Comparison of ENCODE assay signal across 10 mouse cellular contexts in the genomic region with DNA sequence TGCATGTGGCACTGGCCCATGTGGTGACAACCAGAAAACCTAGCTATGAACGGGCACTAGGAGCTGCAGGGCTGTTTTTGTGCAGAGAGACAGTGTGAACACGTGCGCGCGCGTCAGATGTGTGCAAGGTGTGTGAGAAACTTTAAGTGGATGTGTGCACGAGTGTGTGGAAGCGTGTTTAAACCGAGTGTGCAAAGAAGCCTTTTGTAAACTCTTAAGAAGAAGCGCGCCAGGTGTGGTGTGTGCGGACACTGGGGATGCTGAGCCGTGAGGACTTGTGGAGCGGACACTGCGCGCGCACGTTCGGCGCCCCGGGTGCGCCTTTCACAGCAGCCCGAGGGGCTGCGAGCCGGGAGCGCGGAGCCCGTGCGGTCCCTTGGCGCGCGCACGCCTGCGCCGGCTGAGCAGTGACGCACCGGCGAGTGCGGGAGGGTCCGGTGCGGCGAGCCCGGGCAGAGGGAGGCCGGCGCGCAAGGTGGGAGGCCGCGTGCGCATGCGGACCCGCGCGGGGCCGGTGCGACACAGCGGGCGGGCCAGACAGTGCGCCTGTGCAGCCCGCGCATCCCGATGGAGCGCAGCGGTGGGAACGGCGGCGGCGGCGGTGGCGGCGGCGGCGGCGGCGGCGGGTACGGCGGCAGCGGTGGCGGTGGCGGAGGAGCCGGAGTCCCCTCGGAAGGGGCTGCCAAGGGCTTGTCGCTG. TPM values are rescaled to one million over a fixed set of nuclear protein-coding genes. Genes with fewer than 3 reads are reported as not detected.
DNase-seq lines count a peak whose midpoint lies in the region; ATAC-seq and TF ChIP-seq lines count a peak whose summit lies in the region.
"Had no signal": no experiment of that assay in that cellular context is flagged by ENCODE, and none has a peak within 500 bp of the region (broad histone marks: within the 10 kb centered on the region; RNA-seq: fewer than 3 reads in every experiment).

A gene (plus strand): TSS at position 443 of the 699 bp plus-strand sequence.

- WGBS in heart, embryonic 14.5 days = 18% methylated on average over 57 of the region's 83 CpGs
- 31% methylated on average over 51 of the region's 83 CpGs for WGBS in forebrain, embryonic 11.5 days
- 16% methylated on average over 42 of the region's 83 CpGs for WGBS in intestine, postnatal 0 days
- WGBS in liver, embryonic 13.5 days (ENCODE audit: insufficient replicate concordance) = 12% methylated on average over 47 of the region's 83 CpGs

- H3K9me3 ChIP-seq in heart, embryonic 14.5 days (ENCODE audit: control insufficient read depth, low read length) = no peaks in the 10 kb centered on the region
- H3K9me3 ChIP-seq in forebrain, embryonic 11.5 days (ENCODE audit: control insufficient read depth, low read length) = no peaks in the 10 kb centered on the region
- no peaks in the 10 kb centered on the region for H3K9me3 ChIP-seq in intestine, postnatal 0 days (ENCODE audit: control insufficient read depth)
- no peaks in the 10 kb centered on the region for H3K9me3 ChIP-seq in liver, embryonic 13.5 days (replicated peaks)

- DNase-seq in heart, postnatal 36 days = no peak
- DNase-seq in brain, adult 2 months (ENCODE audit: low read depth, low spot score) = peak; percentile 84
- DNase-seq in forebrain, embryonic 11.5 days (ENCODE audit: low spot score) = peak; percentile 72
- no peak for DNase-seq in liver, embryonic 13.5 days
- DNase-seq in retina, postnatal 1 day = peak; percentile 71
- no peak for DNase-seq in urinary bladder, postnatal 36 days (ENCODE audit: low spot score in 2 of 2)

- H3K36me3 ChIP-seq in heart, embryonic 14.5 days (ENCODE audit: control insufficient read depth, insufficient read depth, low read length) = no peaks in the 10 kb centered on the region
- H3K36me3 ChIP-seq in forebrain, embryonic 11.5 days (ENCODE audit: control insufficient read depth, insufficient read depth, low read length) = no peaks in the 10 kb centered on the region
- H3K36me3 ChIP-seq in intestine, postnatal 0 days (ENCODE audit: control insufficient read depth, insufficient read depth) = no peaks in the 10 kb centered on the region
- no peaks in the 10 kb centered on the region for H3K36me3 ChIP-seq in liver, embryonic 13.5 days

- H3K4me1 ChIP-seq in heart, embryonic 14.5 days (ENCODE audit: control insufficient read depth in 2 of 2, insufficient read depth in 2 of 2, low read length in 2 of 2) = peaks cover 0 to 2% of the 10 kb centered on the region in 2 experiments; a peak in 1 of 4 replicates
- no peaks in the 10 kb centered on the region for H3K4me1 ChIP-seq in forebrain, embryonic 11.5 days (replicated peaks; ENCODE audit: control insufficient read depth, insufficient read depth, low read length)
- H3K4me1 ChIP-seq in intestine, postnatal 0 days (replicated peaks; ENCODE audit: control insufficient read depth, insufficient read depth, low read length) = no peaks in the 10 kb centered on the region; the same call in 1 of the 2 replicates
- no peaks in the 10 kb centered on the region for H3K4me1 ChIP-seq in liver, embryonic 13.5 days (replicated peaks)

- peaks cover 22% of the 10 kb centered on the region for H3K27me3 ChIP-seq in heart, embryonic 14.5 days (ENCODE audit: control insufficient read depth, insufficient read depth, low read length)
- H3K27me3 ChIP-seq in forebrain, embryonic 11.5 days (ENCODE audit: control insufficient read depth, insufficient read depth, low read length) = no peaks in the 10 kb centered on the region
- peaks cover 19% of the 10 kb centered on the region; the same call in 1 of the 2 replicates for H3K27me3 ChIP-seq in intestine, postnatal 0 days (replicated peaks; ENCODE audit: control insufficient read depth, insufficient read depth, low read length)
- peaks cover 53% of the 10 kb centered on the region for H3K27me3 ChIP-seq in liver, embryonic 13.5 days

- H3K4me3 ChIP-seq in heart, embryonic 14.5 days (ENCODE audit: control insufficient read depth in 1 of 2, insufficient read depth in 1 of 2, low read depth in 1 of 2, low read length in 2 of 2) = peak within 1 kb of the TSS; percentile 52 to 71
- H3K4me3 ChIP-seq in forebrain, embryonic 11.5 days (ENCODE audit: low read depth, low read length) = peak within 1 kb of the TSS; percentile 53
- H3K4me3 ChIP-seq in intestine, postnatal 0 days (ENCODE audit: low read depth, low read length) = peak within 1 kb of the TSS; percentile 46
- peak within 1 kb of the TSS; percentile 56 for H3K4me3 ChIP-seq in liver, embryonic 13.5 days (replicated peaks)

- peak within 1 kb of the TSS; percentile 31; the same call in 1 of the 2 replicates for H3K9ac ChIP-seq in heart, embryonic 14.5 days (ENCODE audit: low read length)
- H3K9ac ChIP-seq in forebrain, embryonic 11.5 days (ENCODE audit: low read length) = peak within 1 kb of the TSS; percentile 50
- no peak within 1 kb of the TSS for H3K9ac ChIP-seq in intestine, postnatal 0 days (ENCODE audit: low read depth, low read length)
- no peak within 1 kb of the TSS for H3K9ac ChIP-seq in liver, embryonic 13.5 days

- peak within 1 kb of the TSS; percentile 90 for H3K4me2 ChIP-seq in heart, embryonic 14.5 days (ENCODE audit: low read length)
- H3K4me2 ChIP-seq in forebrain, embryonic 11.5 days (ENCODE audit: low read depth, low read length, severe bottlenecking) = peak within 1 kb of the TSS; percentile 73
- peak within 1 kb of the TSS; percentile 84 for H3K4me2 ChIP-seq in intestine, postnatal 0 days (replicated peaks; ENCODE audit: low read depth)
- H3K4me2 ChIP-seq in liver, embryonic 13.5 days = peak within 1 kb of the TSS; percentile 74

- ATAC-seq in heart, embryonic 14.5 days (ENCODE audit: insufficient number of reproducible peaks, insufficient read depth, low FRiP score, low read depth) = no peak
- ATAC-seq in forebrain, embryonic 11.5 days (replicated peaks; ENCODE audit: low FRiP score) = peak; percentile 92
- ATAC-seq in intestine, postnatal 0 days = no peak
- ATAC-seq in liver, embryonic 13.5 days (ENCODE audit: low read depth) = no peak

- no peak for TF ChIP-seq CTCF in intestine, postnatal 0 days (IDR thresholded peaks at IDR 0.05; ENCODE audit: low read depth)

- intact Hi-C loops in heart, postnatal 36 days (cut with DNase I) = no loop called here

- no peak within 1 kb of the TSS for H3K27ac ChIP-seq in heart, embryonic 14.5 days (replicated peaks in 1 of 2; ENCODE audit: control insufficient read depth in 1 of 2, insufficient read depth in 1 of 2, low read depth in 2 of 2, low read length in 2 of 2)
- no peak within 1 kb of the TSS for H3K27ac ChIP-seq in forebrain, embryonic 11.5 days (ENCODE audit: low read depth, low read length)
- H3K27ac ChIP-seq in intestine, postnatal 0 days (ENCODE audit: low read depth, low read length) = no peak within 1 kb of the TSS
- no peak within 1 kb of the TSS for H3K27ac ChIP-seq in liver, embryonic 13.5 days

RNA-seq across cellular contexts. Expression of the gene that starts here (rescaled TPM):
- 0.61 and 0.86 TPM in 2 replicates for polyA plus RNA-seq in heart, embryonic 14.5 days (2014; fragmentation: Nextera tagmentation; extraction: Ambion mirVana)
- under 1 TPM; 0.44 to 0.81 TPM for total RNA-seq in heart, postnatal 36 days (2021)
- 10.8 and 17.6 TPM in 2 replicates for polyA plus RNA-seq in forebrain, embryonic 11.5 days (2014; fragmentation: Nextera tagmentation; extraction: Ambion mirVana)
- 0.93 and 1.0 TPM in 2 replicates for polyA plus RNA-seq in intestine, postnatal 0 days (2015; fragmentation: Nextera tagmentation; extraction: Ambion mirVana)
- 0.08 and 0.10 TPM in 2 replicates for polyA plus RNA-seq in liver, embryonic 13.5 days (2015; fragmentation: Nextera tagmentation; extraction: Ambion mirVana)
- total RNA-seq: MEL; neutrophil, adult 5-6 weeks had no signal

Comparison
In these comparisons a context has a peak if more than half of its experiments do, and no peak if none do; other contexts are left out.
1. H3K9ac ChIP-seq: peak in heart, embryonic 14.5 days (single experiment) and forebrain, embryonic 11.5 days (single experiment); none in intestine, postnatal 0 days (single experiment) and liver, embryonic 13.5 days (single experiment).
2. DNase-seq: peak in brain, adult 2 months (single experiment), forebrain, embryonic 11.5 days (single experiment) and retina, postnatal 1 day (single experiment); none in heart, postnatal 36 days (0 of 2), liver, embryonic 13.5 days (single experiment) and urinary bladder, postnatal 36 days (0 of 2).
3. Peak in every context shown above with its lines, with median percentiles within 50 percentile points of each other: H3K4me2 ChIP-seq and H3K4me3 ChIP-seq.